Mouse (Mus musculus) kidney, postnatal 25 days (tissue): ENCODE data around the gene Gramd1b.

Source experiments
- DNase-seq, 2 experiments: peaks; one replicate each; pipeline ENCODE4 v3.0.0; 2021; ENCODE audit warnings: mixed read lengths in 2 of 2

Gene Gramd1b

GRCm38 (mm10) chr9:40423427-40423867, 107.7 kb downstream of the Gramd1b start:
- DNase-seq = no peak

GRCm38 (mm10) chr9:40422368-40423057, 108.7 kb downstream of the Gramd1b start:
- DNase-seq = no peak

GRCm38 (mm10) chr9:40420652-40421335, 110.4 kb downstream of the Gramd1b start:
- no peak for DNase-seq

GRCm38 (mm10) chr9:40418803-40419202, 112.4 kb downstream of the Gramd1b start:
- no peak for DNase-seq

GRCm38 (mm10) chr9:40416150-40416549, 115.0 kb downstream of the Gramd1b start:
- peak in 1 of 2 experiments; percentile 51 for DNase-seq

GRCm38 (mm10) chr9:40414904-40415766, 116.0 kb downstream of the Gramd1b start:
- peak; percentile 47 to 68 for DNase-seq

- peak; percentile 76 to 88 for DNase-seq
Observed at GRCm38 (mm10) chr9:40414498-40414903, 116.7 kb downstream of the Gramd1b start.

GRCm38 (mm10) chr9:40413601-40414000, 117.6 kb downstream of the Gramd1b start:
- DNase-seq = no peak

GRCm38 (mm10) chr9:40412931-40413330, 118.3 kb downstream of the Gramd1b start:
- no peak for DNase-seq

GRCm38 (mm10) chr9:40412246-40412645, 118.9 kb downstream of the Gramd1b start:
- no peak for DNase-seq

- peak in 1 of 2 experiments; percentile 63 for DNase-seq
Observed at GRCm38 (mm10) chr9:40410895-40411294, 120.3 kb downstream of the Gramd1b start.

GRCm38 (mm10) chr9:40409071-40409470, 122.1 kb downstream of the Gramd1b start:
- no peak for DNase-seq

GRCm38 (mm10) chr9:40408415-40408814, 122.8 kb downstream of the Gramd1b start:
- DNase-seq = no peak

GRCm38 (mm10) chr9:40407876-40408275, 123.3 kb downstream of the Gramd1b start:
- peak; percentile 58 to 77 for DNase-seq

- DNase-seq = no peak
Observed at GRCm38 (mm10) chr9:40405804-40406203, 125.4 kb downstream of the Gramd1b start.

GRCm38 (mm10) chr9:40405263-40405662, 125.9 kb downstream of the Gramd1b start:
- peak; percentile 70 to 79 for DNase-seq

- DNase-seq = no peak
Observed at GRCm38 (mm10) chr9:40404637-40405036, 126.5 kb downstream of the Gramd1b start.

- peak in 1 of 2 experiments; percentile 26 for DNase-seq
Observed at GRCm38 (mm10) chr9:40403750-40404149, 127.4 kb downstream of the Gramd1b start.

GRCm38 (mm10) chr9:40401818-40402217, 129.4 kb downstream of the Gramd1b start:
- peak; percentile 21 to 56 for DNase-seq

GRCm38 (mm10) chr9:40400854-40401253, 130.3 kb downstream of the Gramd1b start:
- DNase-seq = peak; percentile 44 to 84

- DNase-seq = no peak
Observed at GRCm38 (mm10) chr9:40400171-40400570, 131.0 kb downstream of the Gramd1b start.

- peak; percentile 19 to 49 for DNase-seq
Observed at GRCm38 (mm10) chr9:40399359-40399932, 131.7 kb downstream of the Gramd1b start.
